Mouse (Mus musculus) CD4-positive, CD25-positive, alpha-beta regulatory T cell, adult 2 months (primary cell): ENCODE measurements at regions not wholly inside any gene's neighbourhood (a gene's known extent, or its start where the extent isn't known, plus 50 kb on each side); places are given as distances from the start of the nearest gene placed in this dataset.

ENCODE experiments used
- DNase-seq: peaks from one replicate; pipeline ENCODE4 v3.0.0-alpha.2; 2012; ENCODE audit warnings: low read depth, low spot score

GRCm38 (mm10) chr12:25160990-25161843 is 64.3 kb upstream of the Id2 start:
- DNase-seq = no peak

- DNase-seq = no peak
These were observed 62.2 kb upstream of the Id2 start for GRCm38 (mm10) chr12:25159091-25159490.

- no peak for DNase-seq
These were observed 60.3 kb upstream of the Id2 start for GRCm38 (mm10) chr12:25157238-25157637.

GRCm38 (mm10) chr12:25155396-25155795 is 58.5 kb upstream of the Id2 start:
- DNase-seq = peak; percentile 69

- DNase-seq = no peak
These were observed 51.2 kb upstream of the Id2 start for GRCm38 (mm10) chr12:25148099-25148498.
